Mouse (Mus musculus) hindbrain, embryonic 11.5 days (tissue): ENCODE results near the gene Aldh8a1. TPM values are rescaled to one million over a fixed set of nuclear protein-coding genes. Genes with fewer than 3 reads are reported as not detected.

ENCODE experiments used
- ATAC-seq: fragments of 200-750 bp; cut with Nextera tagmentation; 2 replicates; pipeline ENCODE4 v1.8.0; 2017; ENCODE audit warnings: mild to moderate bottlenecking, moderate TSS enrichment, moderate library complexity; ENCODE audit not compliant: low FRiP score
- DNase-seq: peaks from one replicate; pipeline ENCODE4 v3.0.0-alpha.2; 2015; ENCODE audit warnings: low spot score
- H3K27ac ChIP-seq: fragments of 300-500 bp; sonication (generic); 2 replicates; pipeline ENCODE4 v1.5.1; 2014; ENCODE audit warnings: mild to moderate bottlenecking, low read depth, low read length
- H3K27me3 ChIP-seq: fragments of 300-500 bp; sonication (generic); 2 replicates; pipeline ENCODE4 v1.6.1; 2014; ENCODE audit warnings: mild to moderate bottlenecking, low read length, moderate library complexity, mixed read lengths; ENCODE audit not compliant: control insufficient read depth, insufficient read depth
- H3K36me3 ChIP-seq: fragments of 300-500 bp; sonication (generic); 2 replicates; pipeline ENCODE4 v1.6.1; 2014; ENCODE audit warnings: mild to moderate bottlenecking, low read length, moderate library complexity, mixed read lengths; ENCODE audit not compliant: control insufficient read depth, insufficient read depth
- H3K4me1 ChIP-seq: fragments of 300-500 bp; sonication (generic); replicated peaks from 2 replicates; pipeline ENCODE4 v1.6.1; 2014; ENCODE audit warnings: low read length, mixed read lengths; ENCODE audit not compliant: control insufficient read depth, insufficient read depth
- H3K4me2 ChIP-seq: fragments of 300-500 bp; sonication (generic); replicated peaks from 2 replicates; pipeline ENCODE4 v1.6.1; 2014; ENCODE audit warnings: mild to moderate bottlenecking, low read depth, low read length
- H3K4me3 ChIP-seq: fragments of 300-500 bp; sonication (generic); 2 replicates; pipeline ENCODE4 v1.5.1; 2014; ENCODE audit warnings: low read depth, low read length
- H3K9ac ChIP-seq: fragments of 300-500 bp; sonication (generic); 2 replicates; pipeline ENCODE4 v1.6.1; 2014; ENCODE audit warnings: low read depth, low read length
- H3K9me3 ChIP-seq: fragments of 300-500 bp; sonication (generic); 2 replicates; pipeline ENCODE4 v1.6.1; 2016; ENCODE audit warnings: low read length; ENCODE audit not compliant: control insufficient read depth
- WGBS: fragments of 180-500 bp; shearing (Covaris S2); extraction: QIAGEN DNeasy Blood & Tissue Kit; methylation state at CpG from one replicate; pipeline ENCODE4 v1.1.7; 2014; 5-methylcytosine and 5-hydroxymethylcytosine counted together
- polyA plus RNA-seq: library from polyadenylated mRNA; unstranded; fragments of >200 nt; fragmentation: Nextera tagmentation; extraction: Ambion mirVana; gene quantifications from 2 replicates; pipeline ENCODE4 v1.2.1, GENCODE M21; 2014

The Aldh8a1 gene
- polyA plus RNA-seq, result 0.12 TPM in 1 of 2 replicates, not detected in the other

DNA sequence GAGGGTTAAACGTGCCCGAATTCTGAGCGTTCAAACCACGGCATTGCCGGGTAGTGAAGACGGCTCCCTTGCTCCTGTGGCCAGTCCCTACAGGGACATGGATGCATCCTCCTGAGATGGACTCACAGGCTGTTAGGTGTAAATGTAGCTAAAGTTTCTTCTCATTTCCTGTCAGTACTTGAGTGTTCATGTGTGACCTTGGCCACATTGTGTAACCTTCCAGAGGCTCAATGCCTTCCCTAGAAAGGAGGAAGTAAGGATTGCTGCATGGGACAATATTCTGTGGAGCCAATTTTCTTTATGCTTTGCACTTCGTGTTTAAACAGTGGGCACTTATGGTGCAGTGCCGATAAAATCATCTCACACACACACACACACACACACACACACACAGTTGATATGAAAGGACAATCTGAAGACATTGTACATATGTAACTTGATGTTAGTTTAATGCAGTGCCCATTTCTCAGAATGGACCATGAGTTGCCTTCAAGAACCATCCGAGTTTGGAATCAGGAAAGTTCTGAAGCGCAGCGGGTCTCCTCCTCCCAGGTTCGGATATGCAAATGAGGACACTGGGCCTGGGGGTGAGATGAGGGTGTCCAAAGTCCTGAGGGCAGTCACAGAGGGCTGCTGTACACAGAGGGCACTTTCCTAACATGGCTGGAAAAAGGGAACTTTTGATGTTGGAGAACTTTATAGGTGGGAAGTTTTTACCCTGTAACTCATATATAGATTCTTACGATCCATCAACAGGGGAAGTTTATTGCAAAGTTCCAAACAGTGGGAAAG is at the start of gene Aldh8a1:
Gene Aldh8a1, plus strand, starts transcription at position 610 of the 792 bp plus-strand sequence.
- no peak within 1 kb of the TSS for H3K4me3 ChIP-seq
- no peak for DNase-seq
- no peaks in the 10 kb centered on the region for H3K36me3 ChIP-seq
- H3K9me3 ChIP-seq, result no peaks in the 10 kb centered on the region
- no peak for ATAC-seq
- H3K4me2 ChIP-seq, result no peak within 1 kb of the TSS
- WGBS, result 85% methylated on average over 13 of the region's 13 CpGs
- no peak within 1 kb of the TSS for H3K27ac ChIP-seq
- no peaks in the 10 kb centered on the region for H3K27me3 ChIP-seq
- H3K4me1 ChIP-seq, result no peaks in the 10 kb centered on the region
- H3K9ac ChIP-seq, result no peak within 1 kb of the TSS

GRCm38 (mm10) chr10:21327605-21328135 is 49.4 kb upstream of the Aldh8a1 start:
- WGBS, result 91% methylated on average over 7 of the region's 7 CpGs
- DNase-seq (no peak), ATAC-seq (no peak)
- Histone ChIP-seq H3K9ac (no peak overlapping the region), H3K4me2 (no peak overlapping the region), H3K27ac (no peak overlapping the region), H3K4me3 (no peak overlapping the region), H3K9me3 (no peaks in the 10 kb centered on the region), H3K27me3 (no peaks in the 10 kb centered on the region), H3K36me3 (0 out of 2 replicates have a peak, but pooled peaks cover 2% of the 10 kb centered on the region), H3K4me1 (no peaks in the 10 kb centered on the region)

GRCm38 (mm10) chr10:21334349-21335105 is 42.6 kb upstream of the Aldh8a1 start:
- Histone ChIP-seq H3K4me2 (no peak overlapping the region), H3K27me3 (no peaks in the 10 kb centered on the region), H3K4me3 (no peak overlapping the region), H3K4me1 (no peaks in the 10 kb centered on the region), H3K9me3 (0 out of 2 replicates have a peak, but pooled peaks cover 4% of the 10 kb centered on the region), H3K36me3 (peaks cover 7% of the 10 kb centered on the region; the same call in 1 of the 2 replicates), H3K9ac (no peak overlapping the region), H3K27ac (no peak overlapping the region)
- WGBS, result 82% methylated on average over 7 of the region's 7 CpGs
- ATAC-seq, result no peak
- DNase-seq, result no peak

DNA sequence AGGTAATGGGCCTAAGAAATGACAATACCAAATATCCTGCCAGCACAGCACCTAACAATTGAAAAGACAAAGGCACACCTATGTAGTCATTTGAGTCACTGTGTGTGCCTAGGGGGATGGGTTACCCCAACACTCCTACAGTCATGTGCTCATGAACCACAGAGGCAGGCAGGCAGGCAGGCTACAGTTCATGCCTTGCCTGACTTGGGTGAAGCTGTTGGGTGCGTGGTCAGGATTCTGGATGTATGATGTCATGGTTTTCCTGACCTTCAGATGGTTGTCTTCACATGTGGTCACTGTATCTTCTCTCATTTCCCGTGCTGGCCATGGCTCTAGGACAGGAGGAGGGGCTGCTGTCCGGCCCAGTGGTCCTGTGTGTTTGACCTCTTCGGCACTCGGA is 41.6 kb upstream of the Aldh8a1 start:
- no peak overlapping the region for H3K4me3 ChIP-seq
- no peak overlapping the region for H3K4me2 ChIP-seq
- no peak for DNase-seq
- no peak overlapping the region for H3K9ac ChIP-seq
- no peak overlapping the region for H3K27ac ChIP-seq
- peaks cover 7% of the 10 kb centered on the region; the same call in 1 of the 2 replicates for H3K36me3 ChIP-seq
- H3K9me3 ChIP-seq, result 0 out of 2 replicates have a peak, but pooled peaks cover 4% of the 10 kb centered on the region
- no peaks in the 10 kb centered on the region for H3K27me3 ChIP-seq
- WGBS, result 95% methylated on average over 5 of the region's 5 CpGs
- no peak for ATAC-seq
- no peaks in the 10 kb centered on the region for H3K4me1 ChIP-seq

- no peaks in the 10 kb centered on the region for H3K27me3 ChIP-seq
- no peak overlapping the region for H3K4me3 ChIP-seq
- H3K9me3 ChIP-seq, result 0 out of 2 replicates have a peak, but pooled peaks cover 4% of the 10 kb centered on the region
- H3K9ac ChIP-seq, result no peak overlapping the region
- peaks cover 5% of the 10 kb centered on the region; the same call in 1 of the 2 replicates for H3K36me3 ChIP-seq
- no peak overlapping the region for H3K27ac ChIP-seq
- H3K4me1 ChIP-seq, result no peaks in the 10 kb centered on the region
- ATAC-seq (no peak), DNase-seq (peak; percentile 44)
- 70% methylated on average over 2 of the region's 2 CpGs for WGBS
- H3K4me2 ChIP-seq, result no peak overlapping the region
Observed at GRCm38 (mm10) chr10:21337191-21337590, 39.9 kb upstream of the Aldh8a1 start.

GRCm38 (mm10) chr10:21341706-21342105 is 35.4 kb upstream of the Aldh8a1 start:
- no peaks in the 10 kb centered on the region for H3K4me1 ChIP-seq
- DNase-seq (no peak), ATAC-seq (no peak)
- H3K27ac ChIP-seq, result no peak overlapping the region
- H3K9ac ChIP-seq, result no peak overlapping the region
- no peak overlapping the region for H3K4me3 ChIP-seq
- H3K9me3 ChIP-seq, result 0 out of 2 replicates have a peak, but pooled peaks cover 4% of the 10 kb centered on the region
- 75% methylated on average over 14 of the region's 14 CpGs for WGBS
- H3K36me3 ChIP-seq, result peaks cover 7% of the 10 kb centered on the region
- H3K27me3 ChIP-seq, result no peaks in the 10 kb centered on the region
- H3K4me2 ChIP-seq, result no peak overlapping the region

DNA sequence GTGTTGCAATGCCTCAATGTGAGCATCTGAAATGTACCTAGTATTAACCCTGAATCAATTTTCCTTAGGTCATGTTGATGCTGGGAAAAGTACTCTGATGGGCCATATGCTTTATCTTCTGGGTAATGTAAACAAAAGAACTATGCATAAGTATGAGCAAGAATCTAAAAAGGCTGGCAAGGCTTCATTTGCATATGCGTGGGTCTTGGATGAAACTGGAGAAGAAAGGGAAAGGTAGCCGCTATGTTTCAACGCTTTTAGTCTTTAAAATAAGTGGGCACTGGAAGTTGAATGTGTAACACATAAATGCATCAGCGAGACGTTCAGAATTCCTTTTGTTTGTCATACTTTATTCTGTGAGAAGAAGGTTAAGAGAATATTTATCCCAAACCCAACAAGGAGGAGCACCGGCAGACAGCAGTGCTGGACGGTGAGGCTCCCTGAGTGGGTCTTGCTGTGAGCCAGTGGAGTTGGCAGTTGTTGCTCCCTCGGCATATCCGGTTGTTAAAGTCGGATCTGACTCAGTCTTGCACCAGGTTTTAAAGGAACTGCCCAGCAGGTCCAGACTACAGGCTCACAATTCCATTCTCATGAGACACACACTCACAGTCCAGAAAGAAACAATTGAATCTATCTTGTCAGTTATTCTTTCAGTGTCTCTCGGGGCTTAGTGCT is 34.6 kb upstream of the Aldh8a1 start:
- no peak for ATAC-seq
- no peaks in the 10 kb centered on the region for H3K4me1 ChIP-seq
- H3K36me3 ChIP-seq, result peaks cover 2% of the 10 kb centered on the region; the same call in 1 of the 2 replicates

GRCm38 (mm10) chr10:21347332-21347731 is 29.8 kb upstream of the Aldh8a1 start:
- Histone ChIP-seq H3K4me3 (no peak overlapping the region), H3K9ac (no peak overlapping the region), H3K36me3 (peaks cover 9% of the 10 kb centered on the region), H3K27me3 (no peaks in the 10 kb centered on the region), H3K4me1 (no peaks in the 10 kb centered on the region), H3K27ac (no peak overlapping the region), H3K4me2 (no peak overlapping the region), H3K9me3 (no peaks in the 10 kb centered on the region)
- ATAC-seq (no peak), DNase-seq (no peak)
- WGBS, result 94% methylated on average over 4 of the region's 4 CpGs

More for the DNA sequence above, 34.6 kb upstream of the Aldh8a1 start:
- H3K9me3 ChIP-seq, result no peaks in the 10 kb centered on the region
- H3K27me3 ChIP-seq, result no peaks in the 10 kb centered on the region
- DNase-seq, result no peak
- H3K4me3 ChIP-seq, result no peak overlapping the region
- H3K4me2 ChIP-seq, result no peak overlapping the region
- H3K9ac ChIP-seq, result no peak overlapping the region
- 88% methylated on average over 11 of the region's 11 CpGs for WGBS
- no peak overlapping the region for H3K27ac ChIP-seq
